Mouse (Mus musculus): ENCODE measurements around the gene Zbtb45. TPM values are rescaled to one million over a fixed set of nuclear protein-coding genes. Genes with fewer than 3 reads are reported as not detected.
A peak's percentile ranks its signal among the peaks of the same experiment; 100 is the strongest.

Gene Zbtb45
- polyA plus RNA-seq (2012; rRNA removed), result 11.7 and 13.2 TPM in 2 replicates

DNA sequence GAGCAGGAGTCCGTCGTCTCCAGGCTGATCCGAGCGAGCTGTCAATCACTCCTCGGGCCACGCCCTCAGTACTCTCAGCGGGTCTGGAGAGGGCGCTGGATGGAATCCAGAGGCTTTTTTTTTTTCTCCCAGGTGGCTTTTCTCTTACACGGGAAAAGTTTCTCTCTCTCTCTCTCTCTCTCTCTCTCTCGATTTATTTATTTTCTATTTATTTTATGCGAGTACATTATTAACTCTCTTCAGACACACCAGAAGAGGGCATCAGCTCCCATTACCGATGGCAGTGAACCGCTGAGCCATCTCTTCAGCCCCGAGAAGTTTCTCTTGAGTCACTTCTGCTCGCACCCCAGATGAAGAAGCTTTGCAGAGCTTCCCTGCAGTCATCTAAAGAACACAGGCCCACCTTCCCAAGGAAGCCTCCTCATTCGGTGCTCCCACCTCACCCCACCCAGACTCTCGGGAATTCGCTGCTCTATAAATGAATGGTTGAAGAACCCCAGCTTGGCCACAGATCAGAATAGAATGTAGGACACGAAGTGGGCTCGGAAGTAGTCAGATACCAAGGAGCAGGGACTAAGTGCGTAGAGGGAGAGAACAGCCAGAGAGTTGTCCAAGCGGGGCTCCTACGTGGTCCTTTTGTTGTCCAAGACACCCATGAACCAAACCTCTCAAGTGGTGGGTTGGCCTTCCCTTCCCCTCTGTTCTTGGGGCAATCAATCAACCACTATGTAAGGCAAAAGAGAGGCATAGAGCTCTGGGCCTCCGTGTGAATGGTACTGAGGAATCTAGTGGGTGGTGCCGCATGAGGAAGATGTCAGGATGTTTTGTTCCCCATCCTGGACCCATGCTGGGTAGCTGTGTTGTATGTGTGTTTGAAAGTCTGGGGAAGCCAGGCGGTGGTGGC is at the start of gene Zbtb45:
Gene Zbtb45 (minus strand): TSS at position 30 of the 904 bp plus-strand sequence.
- DNase-seq (ENCODE audit: low spot score), result no peak

DNA sequence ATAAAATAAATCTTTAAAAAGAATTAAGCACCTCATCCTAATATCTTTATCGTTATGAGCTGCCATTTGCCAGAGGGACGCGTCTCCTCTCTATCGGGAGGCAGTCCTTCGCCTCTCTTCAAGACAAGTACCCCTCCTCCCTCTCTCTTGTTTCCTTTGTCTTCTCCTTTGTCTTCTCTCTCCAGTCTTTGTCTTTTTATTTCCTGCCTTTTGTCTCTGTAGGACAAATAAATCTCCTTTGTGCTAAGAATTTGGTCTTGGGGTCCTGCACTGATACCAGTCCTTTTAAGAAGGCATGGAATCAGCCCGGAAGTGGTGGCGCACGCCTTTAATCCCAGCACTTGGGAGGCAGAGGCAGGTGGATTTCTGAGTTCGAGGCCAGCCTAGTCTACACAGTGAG is 49.7 kb upstream of the Zbtb45 start:
- DNase-seq (ENCODE audit: low spot score), result no peak

GRCm38 (mm10) chr7:13056913-13057700 is 47.3 kb upstream of the Zbtb45 start:
- DNase-seq (ENCODE audit: low spot score), result no peak

GRCm38 (mm10) chr7:13054287-13055010 is 44.6 kb upstream of the Zbtb45 start, which contains the start of gene Mzf1:
Gene Mzf1, minus strand, starts transcription at chr7:13054764.
- DNase-seq (ENCODE audit: low spot score), result peak; percentile 81

GRCm38 (mm10) chr7:13053961-13054286 is 44.1 kb upstream of the Zbtb45 start:
- DNase-seq (ENCODE audit: low spot score), result no peak

- no peak for DNase-seq (ENCODE audit: low spot score)
Observed at GRCm38 (mm10) chr7:13053501-13053900, 43.7 kb upstream of the Zbtb45 start.

DNA sequence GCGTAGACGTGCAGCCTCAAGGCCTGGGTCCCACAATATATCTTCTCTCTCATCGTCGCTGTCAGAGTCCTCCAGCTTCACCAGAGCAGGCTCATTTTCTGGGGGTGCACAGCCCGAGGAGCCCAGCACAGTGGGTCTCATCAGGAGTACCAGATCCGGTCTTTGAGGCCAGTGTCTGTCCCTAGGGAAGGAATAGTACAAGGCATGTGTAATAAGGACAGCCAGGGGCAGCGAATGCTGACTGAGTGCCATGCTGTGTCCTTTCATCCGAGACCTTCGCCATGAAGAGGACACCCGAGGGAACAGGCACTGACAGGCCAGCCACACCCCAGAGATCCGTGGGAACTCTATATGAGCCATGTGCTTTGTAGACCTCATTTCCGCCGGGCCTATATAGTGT is 43.2 kb upstream of the Zbtb45 start:
- no peak for DNase-seq (ENCODE audit: low spot score)

DNA sequence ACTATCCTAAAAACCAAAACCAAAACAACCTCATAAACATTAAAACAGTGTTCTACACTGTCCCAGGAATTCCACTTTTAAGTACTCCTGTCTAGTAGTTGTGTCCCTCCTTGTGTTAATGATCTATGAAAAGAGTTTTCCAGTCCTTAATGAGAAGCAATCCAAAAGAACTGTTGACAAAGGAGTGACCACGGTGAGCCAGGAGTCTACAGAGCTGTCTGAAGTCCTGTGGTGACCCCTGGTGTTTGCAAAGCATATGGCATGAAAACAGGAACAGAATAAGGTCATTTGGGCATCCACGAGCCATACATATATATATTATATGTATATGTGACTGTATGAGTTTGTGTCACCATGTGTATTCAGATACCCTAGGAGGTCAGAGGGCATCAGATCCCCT is 36.2 kb upstream of the Zbtb45 start:
- DNase-seq (ENCODE audit: low spot score), result no peak

DNA sequence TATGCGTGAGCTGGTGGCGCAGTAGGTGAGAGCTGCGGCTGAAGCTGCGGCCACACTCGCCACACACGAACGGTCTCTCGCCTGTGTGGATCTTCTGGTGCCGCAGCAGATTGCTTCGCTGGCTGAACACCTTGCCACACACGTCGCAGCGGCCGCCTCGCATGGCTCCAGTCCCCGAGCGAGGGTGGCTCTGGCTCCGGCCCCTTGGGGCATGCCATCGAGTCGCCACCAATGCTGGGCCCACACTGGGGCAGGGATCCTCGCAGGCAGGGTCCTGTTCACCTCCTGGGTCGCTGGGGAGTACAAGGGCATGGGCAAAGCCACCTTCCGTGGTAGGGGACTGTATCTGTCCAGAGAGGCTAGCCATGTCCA is 34.4 kb upstream of the Zbtb45 start:
- DNase-seq (ENCODE audit: low spot score), result no peak

DNA sequence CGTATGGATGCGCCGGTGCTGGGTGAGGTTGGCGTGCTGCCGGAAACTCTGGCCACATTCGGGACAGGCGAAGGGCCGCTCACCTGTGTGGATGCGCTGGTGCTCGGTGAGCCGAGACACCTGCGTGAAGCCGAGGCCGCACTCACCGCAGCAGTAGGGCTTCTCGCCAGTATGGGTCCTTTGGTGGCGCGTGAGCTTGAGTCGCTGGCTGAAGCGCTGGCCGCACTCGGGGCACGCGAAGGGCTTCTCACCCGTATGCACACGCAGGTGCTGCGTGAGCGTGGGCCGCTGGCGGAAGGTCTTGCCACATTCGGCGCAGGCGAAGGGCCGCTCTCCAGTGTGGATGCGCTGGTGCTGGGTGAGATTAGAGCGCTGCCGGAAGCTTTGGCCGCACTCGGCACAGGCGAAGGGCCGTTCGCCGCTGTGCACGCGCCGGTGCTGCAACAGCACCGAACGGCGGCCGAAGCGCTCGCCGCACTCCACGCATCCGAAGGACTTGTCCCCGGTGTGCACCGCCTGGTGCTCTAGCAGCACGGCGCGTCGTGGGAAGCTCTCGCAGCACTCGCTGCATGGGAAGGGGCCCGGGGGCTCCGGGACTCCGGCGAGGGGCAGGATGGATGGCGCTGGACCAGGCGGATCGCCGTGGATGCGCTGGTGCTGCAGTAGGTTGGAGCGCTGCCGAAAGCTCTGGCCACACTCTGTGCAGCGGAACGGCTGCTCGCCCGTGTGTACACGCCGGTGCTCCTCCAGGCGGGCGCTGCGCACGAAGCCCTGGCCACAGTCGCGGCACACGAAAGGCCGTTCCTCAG is 33.8 kb upstream of the Zbtb45 start:
- no peak for DNase-seq (ENCODE audit: low spot score)

GRCm38 (mm10) chr7:13043120-13043444 is 33.2 kb upstream of the Zbtb45 start:
- DNase-seq (ENCODE audit: low spot score), result no peak

DNA sequence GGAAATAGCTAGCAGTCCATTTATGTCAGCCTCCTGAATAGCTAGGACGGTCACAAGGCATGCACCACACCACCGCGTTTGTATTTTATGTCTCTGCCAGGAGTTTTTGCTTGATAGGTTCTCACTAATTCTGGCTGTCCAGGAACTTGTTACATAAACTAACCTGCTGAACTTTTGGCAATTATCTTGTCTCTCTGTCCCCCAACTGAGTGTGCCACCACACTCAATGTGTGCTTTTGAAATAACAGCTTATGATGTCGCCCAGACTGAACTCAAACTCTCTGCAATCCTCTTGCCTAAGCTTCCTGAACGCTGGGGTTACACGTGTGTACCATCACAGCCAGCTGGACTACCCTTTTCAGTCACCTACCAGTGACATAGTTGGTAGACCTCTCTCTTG is 32.7 kb upstream of the Zbtb45 start:
- no peak for DNase-seq (ENCODE audit: low spot score)

- DNase-seq (ENCODE audit: low spot score), result no peak
Observed at GRCm38 (mm10) chr7:13041256-13041655, 31.4 kb upstream of the Zbtb45 start.

GRCm38 (mm10) chr7:13039181-13039580 is 29.3 kb upstream of the Zbtb45 start:
- no peak for DNase-seq (ENCODE audit: low spot score)

DNA sequence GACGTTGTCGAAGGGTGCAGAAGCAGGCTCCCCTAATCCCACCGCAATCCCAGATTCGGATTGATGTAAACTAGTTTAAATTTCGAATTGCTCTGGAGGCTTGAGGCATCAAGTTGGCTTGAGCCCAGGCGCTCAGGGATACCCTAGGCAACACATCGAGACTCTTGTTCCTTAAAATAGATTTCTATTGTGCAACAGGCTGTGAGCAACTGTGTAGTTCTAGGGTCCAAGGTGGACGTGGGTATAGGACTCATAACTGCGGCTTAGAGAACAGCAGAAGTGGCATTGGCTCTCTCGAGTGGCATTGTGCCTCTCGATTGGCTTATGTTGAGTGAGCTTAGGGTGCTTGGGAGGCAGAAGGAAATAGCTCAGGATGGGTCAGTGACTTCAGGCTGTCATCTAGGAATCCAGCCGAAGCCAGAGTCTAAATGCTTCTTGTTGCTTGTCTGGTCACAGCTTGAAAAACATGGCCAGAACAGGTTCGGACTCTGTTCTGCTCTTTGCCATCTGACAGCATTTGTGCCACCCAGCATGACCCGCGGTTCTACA is 28.9 kb upstream of the Zbtb45 start:
- no peak for DNase-seq (ENCODE audit: low spot score)

DNA sequence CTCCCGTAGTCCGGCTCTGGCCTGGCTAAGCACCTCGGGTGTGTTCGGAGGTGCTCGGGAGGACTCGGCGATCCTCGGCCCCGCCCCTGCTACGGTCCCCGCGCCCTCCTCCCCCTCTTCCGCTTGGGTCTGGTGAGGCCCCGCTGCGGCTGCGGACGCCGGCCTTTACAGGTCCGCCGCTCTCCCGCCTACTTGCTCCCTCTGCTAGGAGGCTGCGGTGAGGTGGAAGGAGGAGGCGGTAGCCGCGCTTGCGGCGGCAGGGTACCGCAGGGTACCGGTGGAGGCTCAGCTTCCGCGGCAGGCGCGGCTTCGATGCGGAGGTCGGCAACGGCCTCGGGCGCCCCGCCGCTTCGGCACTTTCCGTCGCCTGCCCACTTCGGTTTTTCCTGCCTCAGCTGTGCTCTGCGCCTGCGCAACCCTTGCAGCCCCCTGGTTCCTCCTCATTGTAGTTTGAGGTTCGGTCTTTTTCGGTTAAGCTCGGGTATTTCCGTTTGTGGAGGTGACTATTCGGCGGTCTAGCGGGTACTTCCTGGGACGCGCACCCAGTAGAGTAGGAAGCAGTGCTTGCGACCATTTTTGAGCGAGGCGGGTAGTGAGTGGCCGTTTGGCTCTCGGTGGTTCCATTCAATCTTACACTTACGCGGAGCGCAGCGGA is 28.2 kb upstream of the Zbtb45 start, which contains the start of gene Ube2m:
Gene Ube2m (minus strand): TSS at position 375 of the 655 bp plus-strand sequence.
- DNase-seq (ENCODE audit: low spot score), result peak; percentile 99

GRCm38 (mm10) chr7:13037366-13037765 is 27.5 kb upstream of the Zbtb45 start:
- DNase-seq (ENCODE audit: low spot score), result no peak

- no peak for DNase-seq (ENCODE audit: low spot score)
Observed at GRCm38 (mm10) chr7:13036806-13037205, 27.0 kb upstream of the Zbtb45 start.

- DNase-seq (ENCODE audit: low spot score), result no peak
Observed at GRCm38 (mm10) chr7:13035211-13035855, 25.5 kb upstream of the Zbtb45 start.
